ENCODE assay signal across 8 mouse cellular contexts in the genomic region with DNA sequence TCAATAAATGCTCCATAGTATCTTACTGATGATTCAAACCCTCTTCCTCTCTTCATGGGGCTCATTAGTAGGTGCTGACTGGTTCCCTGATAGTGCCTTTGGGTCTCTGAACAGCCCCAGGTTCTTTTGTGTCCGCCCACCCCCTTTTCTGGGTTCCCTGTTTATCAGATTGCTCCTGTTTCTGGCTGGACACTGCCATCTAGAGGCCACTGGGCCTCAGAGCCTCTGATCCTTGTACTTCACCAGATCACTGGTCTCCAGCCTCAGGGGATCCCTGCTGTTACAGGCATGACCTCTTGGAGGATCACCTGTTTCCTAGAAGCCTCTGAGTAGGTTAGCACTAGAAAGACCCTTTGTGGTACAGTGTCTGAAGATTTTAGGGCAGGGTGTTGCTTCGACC. TPM values are rescaled to one million over a fixed set of nuclear protein-coding genes. Genes with fewer than 3 reads are reported as not detected.
A peak's percentile ranks its signal among the peaks of the same experiment; 100 is the strongest.
DNase-seq lines count a peak whose midpoint lies in the region; ATAC-seq and TF ChIP-seq lines count a peak whose summit lies in the region.

No protein-coding gene starts in this region.

- no peak for TF ChIP-seq EP300 in MEL (IDR thresholded peaks at IDR 0.05; ENCODE audit: low read depth in 1 of 2, low read length in 2 of 2)

- peaks cover 0 to 3% of the 10 kb centered on the region in 2 experiments; a peak in 1 of 4 replicates for H3K4me1 ChIP-seq in MEL (ENCODE audit: control insufficient read depth in 1 of 2, insufficient read depth in 2 of 2, low read length in 2 of 2)
- no peaks in the 10 kb centered on the region for H3K4me1 ChIP-seq in forebrain, embryonic 15.5 days

- H3K27me3 ChIP-seq in MEL (ENCODE audit: control insufficient read depth in 1 of 2, insufficient read depth in 2 of 2, low read length in 2 of 2): no peaks in the 10 kb centered on the region
- no peaks in the 10 kb centered on the region for H3K27me3 ChIP-seq in forebrain, embryonic 15.5 days

- ATAC-seq in forebrain, embryonic 15.5 days (replicated peaks): peak; percentile 28
- ATAC-seq in hematopoietic stem cell, adult 5-6 weeks (replicated peaks in 1 of 2; ENCODE audit: insufficient read depth in 1 of 2, low FRiP score in 2 of 2, low TSS enrichment in 1 of 2, low read depth in 1 of 2, poor library complexity in 2 of 2, severe bottlenecking in 2 of 2): peak; percentile 91 to 97

- no peak overlapping the region for H3K27ac ChIP-seq in MEL (ENCODE audit: control insufficient read depth, low read depth, low read length)
- no peak overlapping the region for H3K27ac ChIP-seq in forebrain, embryonic 15.5 days (replicated peaks)

- H3K4me3 ChIP-seq in MEL (ENCODE audit: control insufficient read depth in 1 of 2, insufficient read depth in 1 of 2, low read depth in 2 of 2, low read length in 2 of 2): no peak overlapping the region
- no peak overlapping the region for H3K4me3 ChIP-seq in forebrain, embryonic 15.5 days

- H3K4me2 ChIP-seq in forebrain, embryonic 15.5 days (replicated peaks): no peak overlapping the region

- TF ChIP-seq CTCF in MEL (IDR thresholded peaks at IDR 0.05 in 2 of 3, conservative IDR thresholded peaks at IDR 0.05 in 1 of 3; ENCODE audit: control insufficient read depth in 1 of 3, insufficient read depth in 1 of 3, low read depth in 2 of 3, low read length in 3 of 3, poor library complexity in 1 of 3, severe bottlenecking in 1 of 3): peak; percentile 85 to 95 (median 90)

- 38% methylated on average over 2 of the region's 2 CpGs for WGBS in forebrain, embryonic 15.5 days

- no peak for TF ChIP-seq POLR2A in MEL (IDR thresholded peaks at IDR 0.05; ENCODE audit: control insufficient read depth in 1 of 2, insufficient read depth in 1 of 2, low read depth in 1 of 2, low read length in 2 of 2, poor library complexity in 1 of 2)

- H3K9ac ChIP-seq in MEL (ENCODE audit: control insufficient read depth, low read depth, low read length, poor library complexity, severe bottlenecking): no peak overlapping the region
- H3K9ac ChIP-seq in forebrain, embryonic 15.5 days (replicated peaks): no peak overlapping the region

- no peaks in the 10 kb centered on the region for H3K79me2 ChIP-seq in MEL (ENCODE audit: control insufficient read depth, insufficient read depth, low read length, poor library complexity)

- DNase-seq in MEL (ENCODE audit: low read depth, low spot score): peak; percentile 79
- DNase-seq in c-Kit-positive CD71-positive TER-119-positive erythroid progenitor cells, embryonic 14.5 days (ENCODE audit: low spot score): peak; percentile 60
- peak; percentile 53 to 75 for DNase-seq in layer of hippocampus, adult 8-10 months (ENCODE audit: low spot score in 2 of 2)
- peak; percentile 80 for DNase-seq in lung, postnatal 14 days
- DNase-seq in retina, embryonic 14.5 days (ENCODE audit: low spot score): peak; percentile 86
- DNase-seq in thymus, postnatal 4 days: peak; percentile 76

- TF ChIP-seq RAD21 in MEL (IDR thresholded peaks at IDR 0.05; ENCODE audit: low read depth, low read length): peak; percentile 92

- no peaks in the 10 kb centered on the region for H3K9me3 ChIP-seq in MEL (replicated peaks; ENCODE audit: insufficient read depth, low read length)
- no peaks in the 10 kb centered on the region for H3K9me3 ChIP-seq in forebrain, embryonic 15.5 days

- no peaks in the 10 kb centered on the region; a peak in 1 of 4 replicates for H3K36me3 ChIP-seq in MEL (ENCODE audit: control insufficient read depth in 1 of 2, insufficient read depth in 2 of 2, low read length in 2 of 2)
- no peaks in the 10 kb centered on the region for H3K36me3 ChIP-seq in forebrain, embryonic 15.5 days

TF ChIP-seq in MEL, 35 proteins besides CTCF, POLR2A, EP300 and RAD21:
- TF ChIP-seq CHD2 (IDR thresholded peaks at IDR 0.05; ENCODE audit: low read length) (no peak), BHLHE40 (IDR thresholded peaks at IDR 0.05; ENCODE audit: borderline replicate concordance, low read depth, low read length) (no peak), ZKSCAN1 (IDR thresholded peaks at IDR 0.05; ENCODE audit: low read depth, low read length) (no peak), MAX (IDR thresholded peaks at IDR 0.05; ENCODE audit: low read length) (no peak), SIN3A (IDR thresholded peaks at IDR 0.05; ENCODE audit: low read length) (peak; percentile 40; the same call in 1 of the 2 replicates), KAT2A (conservative IDR thresholded peaks at IDR 0.05; ENCODE audit: low read depth, low read length) (no peak), RCOR1 (IDR thresholded peaks at IDR 0.05; ENCODE audit: low read depth, low read length) (no peak), TBP (IDR thresholded peaks at IDR 0.05; ENCODE audit: low read depth, low read length) (no peak), USF2 (IDR thresholded peaks at IDR 0.05; ENCODE audit: borderline replicate concordance in 1 of 2, insufficient read depth in 1 of 2, low read depth in 1 of 2, low read length in 2 of 2) (no peak), ZNF384 (IDR thresholded peaks at IDR 0.05; ENCODE audit: low read depth, low read length) (no peak), GATA1 (IDR thresholded peaks at IDR 0.05; ENCODE audit: low read depth, low read length) (peak; percentile 81), JUND (IDR thresholded peaks at IDR 0.05; ENCODE audit: low read depth, low read length) (no peak), ZC3H11A (IDR thresholded peaks at IDR 0.05; ENCODE audit: low read depth, low read length) (peak; percentile 77), MXI1 (IDR thresholded peaks at IDR 0.05; ENCODE audit: low read depth, low read length) (no peak), SMC3 (IDR thresholded peaks at IDR 0.05; ENCODE audit: low read depth, low read length) (peak; percentile 83), TAL1 (IDR thresholded peaks at IDR 0.05; ENCODE audit: low read length) (no peak), UBTF (IDR thresholded peaks at IDR 0.05; ENCODE audit: borderline replicate concordance, insufficient read depth, low read depth, low read length) (no peak)

RNA-seq across cellular contexts. Expression of gene 1810013L24Rik, which starts 39.8 kb away (rescaled TPM):
- total RNA-seq in MEL (2012; rRNA removed): 25.3 and 27.6 TPM in 2 replicates
- 100 to 1,000 TPM in 1 of 2 experiments, 10 to 100 TPM in 1; 29.9 to 154 TPM for polyA plus RNA-seq in MEL (2012; ENCODE audit: insufficient read depth in 1 of 2, insufficient read length in 2 of 2, low read depth in 1 of 2, low replicate concordance in 2 of 2, missing spikeins in 1 of 2)
- polyA plus RNA-seq in forebrain, embryonic 15.5 days (2015; fragmentation: Nextera tagmentation; extraction: Ambion mirVana): 31.6 and 33.6 TPM in 2 replicates
- total RNA-seq in hematopoietic stem cell, adult 5-6 weeks (2017): 72.4 and 84.2 TPM in 2 replicates
- 100 to 1,000 TPM; 103 to 112 (median 106) TPM for total RNA-seq in layer of hippocampus, adult 8-10 months (2022)
